Mouse (Mus musculus) liver, adult 2 months (tissue): ENCODE data around the gene Ntm.

ENCODE experiments used
- CTCF ChIP-seq: fragments of 200-500 bp; IDR thresholded peaks from 2 replicates; pipeline ENCODE4 v1.5.1; 2011; ENCODE audit warnings: low read depth, low read length, control low read depth
- POLR2A ChIP-seq: fragments of 200-500 bp; IDR thresholded peaks from 2 replicates; pipeline ENCODE4 v1.6.1; 2011; ENCODE audit warnings: low read length, control low read depth; ENCODE audit not compliant: insufficient read depth; ENCODE audit errors: extremely low read depth

GRCm38 (mm10) chr9:29698276-29698675 is 264.7 kb downstream of the Ntm start:
- TF ChIP-seq CTCF (no peak), POLR2A (no peak)
